Mouse (Mus musculus) lung, adult 2 months (tissue): Measurements from ENCODE around the gene Adgrd1.

Experiments
- CTCF ChIP-seq: fragments of 200-500 bp; IDR thresholded peaks from 2 replicates; pipeline ENCODE4 v1.5.1; 2011; ENCODE audit warnings: mild to moderate bottlenecking, low read length, control low read depth; ENCODE audit not compliant: insufficient read depth
- POLR2A ChIP-seq: fragments of 200-500 bp; IDR thresholded peaks from 2 replicates; pipeline ENCODE4 v1.6.1; 2011; ENCODE audit warnings: low read depth, mild to moderate bottlenecking, control low read depth, low read length, borderline replicate concordance; ENCODE audit errors: extremely low read depth

DNA sequence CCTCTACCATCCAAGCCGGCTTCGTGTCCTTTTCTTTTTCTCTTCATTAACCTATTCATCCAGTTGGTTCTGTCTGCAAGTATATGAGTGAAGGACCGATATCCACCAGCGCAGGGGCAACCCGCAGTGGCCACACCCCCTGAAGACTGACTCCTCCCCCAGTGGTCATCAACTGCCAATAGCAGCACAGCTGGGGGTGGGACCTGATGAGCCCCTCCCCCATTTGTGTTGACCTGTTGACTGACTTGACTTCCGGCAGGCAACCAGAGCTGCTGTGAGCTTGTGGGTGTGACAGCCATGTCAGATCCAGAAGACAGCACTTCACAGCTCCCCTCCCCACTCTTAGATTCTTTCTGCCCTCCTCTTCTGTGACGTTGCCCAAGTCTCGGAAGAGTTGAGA is 19.7 kb downstream of the Adgrd1 start:
- TF ChIP-seq CTCF (no peak), POLR2A (no peak)
